Mouse (Mus musculus) spleen, adult 2 months (tissue): Measurements from ENCODE around the gene Smim10l1. TPM values are rescaled to one million over a fixed set of nuclear protein-coding genes. Genes with fewer than 3 reads are reported as not detected.

Experiments used
- DNase-seq, 2 experiments: peaks; one replicate each; pipeline versions ENCODE4 v3.0.0 to v3.0.0-alpha.2; 2012 to 2021; ENCODE audit warnings: low spot score in 2 of 2, low read depth in 1 of 2
- H3K27ac ChIP-seq: fragments of 200-500 bp; 2 replicates; pipeline ENCODE4 v1.5.1; 2012; ENCODE audit warnings: low read length, inconsistent platforms; ENCODE audit not compliant: insufficient read depth
- H3K27me3 ChIP-seq: fragments of 200-500 bp; 2 replicates; pipeline ENCODE4 v1.6.1; 2012; ENCODE audit warnings: mild to moderate bottlenecking, moderate library complexity, low read length, inconsistent platforms; ENCODE audit not compliant: control insufficient read depth, insufficient read depth
- H3K36me3 ChIP-seq: fragments of 200-500 bp; 2 replicates; pipeline ENCODE4 v1.6.1; 2012; ENCODE audit warnings: mild to moderate bottlenecking, low read length, inconsistent platforms; ENCODE audit not compliant: control insufficient read depth, insufficient read depth
- H3K4me1 ChIP-seq: fragments of 200-500 bp; 2 replicates; pipeline ENCODE4 v1.6.1; 2011; ENCODE audit warnings: inconsistent platforms; ENCODE audit not compliant: control insufficient read depth, insufficient read depth, insufficient read length
- H3K4me3 ChIP-seq: fragments of 200-500 bp; 2 replicates; pipeline ENCODE4 v1.5.1; 2011; ENCODE audit warnings: mild to moderate bottlenecking, inconsistent platforms; ENCODE audit not compliant: insufficient read depth, insufficient read length; ENCODE audit errors: extremely low read depth
- CTCF ChIP-seq: fragments of 200-500 bp; IDR thresholded peaks from 2 replicates; pipeline ENCODE4 v1.5.1; 2011; ENCODE audit warnings: mild to moderate bottlenecking, inconsistent platforms; ENCODE audit not compliant: insufficient read depth, insufficient read length, insufficient replicate concordance; ENCODE audit errors: extremely low read depth
- POLR2A ChIP-seq: fragments of 200-500 bp; IDR thresholded peaks from 2 replicates; pipeline ENCODE4 v1.6.1; 2011; ENCODE audit warnings: low read depth, low read length, inconsistent platforms
- WGBS: fragments of 180-500 bp; shearing (Covaris S2); methylation state at CpG from one replicate; pipeline ENCODE4 v1.1.7; 2018; 5-methylcytosine and 5-hydroxymethylcytosine counted together
- polyA plus RNA-seq: library from polyadenylated mRNA; depleted of rRNA; stranded (reverse); fragments of >200 nt; gene quantifications from 2 replicates; pipeline ENCODE4 v1.2.3, GENCODE M21; 2012; rRNA removed

Gene Smim10l1
- 36.2 and 62.1 TPM in 2 replicates for polyA plus RNA-seq

GRCm38 (mm10) chr6:133104609-133104921 is at the start of gene Smim10l1:
Gene Smim10l1, plus strand, starts transcription at chr6:133104909.
- no peaks in the 10 kb centered on the region for H3K4me1 ChIP-seq
- TF ChIP-seq CTCF (no peak), POLR2A (no peak)
- H3K36me3 ChIP-seq = no peaks in the 10 kb centered on the region
- H3K27ac ChIP-seq = peak within 1 kb of the TSS; percentile 72
- H3K27me3 ChIP-seq = no peaks in the 10 kb centered on the region
- H3K4me3 ChIP-seq = peak within 1 kb of the TSS; percentile 77
- DNase-seq = no peak

DNA sequence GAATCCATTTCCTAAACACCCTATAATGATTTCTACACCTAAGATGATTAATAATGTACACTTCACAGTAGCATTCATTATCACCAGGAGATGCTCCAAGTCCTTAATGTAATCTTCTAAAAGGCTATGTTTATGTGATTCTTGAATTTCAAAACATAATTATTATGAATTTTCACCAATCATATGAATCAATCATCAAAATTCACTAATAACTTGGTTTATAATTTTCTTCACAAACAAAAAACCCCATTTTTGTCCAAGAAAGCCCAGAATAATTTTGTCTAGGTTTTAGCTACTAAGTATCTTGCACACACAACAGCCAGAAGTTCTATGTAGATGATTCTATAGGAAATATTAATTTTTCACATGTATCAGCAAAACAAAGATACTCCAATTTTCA is 49.0 kb upstream of the Smim10l1 start, which contains the start of gene Tas2r140:
Tas2r140 (minus strand) TSS at position 101 of the 400 bp plus-strand sequence.
- Histone ChIP-seq H3K36me3 (no peaks in the 10 kb centered on the region), H3K4me3 (no peak within 1 kb of the TSS), H3K4me1 (no peaks in the 10 kb centered on the region), H3K27me3 (no peaks in the 10 kb centered on the region), H3K27ac (no peak within 1 kb of the TSS)
- DNase-seq = no peak
- TF ChIP-seq POLR2A (no peak), CTCF (no peak)

DNA sequence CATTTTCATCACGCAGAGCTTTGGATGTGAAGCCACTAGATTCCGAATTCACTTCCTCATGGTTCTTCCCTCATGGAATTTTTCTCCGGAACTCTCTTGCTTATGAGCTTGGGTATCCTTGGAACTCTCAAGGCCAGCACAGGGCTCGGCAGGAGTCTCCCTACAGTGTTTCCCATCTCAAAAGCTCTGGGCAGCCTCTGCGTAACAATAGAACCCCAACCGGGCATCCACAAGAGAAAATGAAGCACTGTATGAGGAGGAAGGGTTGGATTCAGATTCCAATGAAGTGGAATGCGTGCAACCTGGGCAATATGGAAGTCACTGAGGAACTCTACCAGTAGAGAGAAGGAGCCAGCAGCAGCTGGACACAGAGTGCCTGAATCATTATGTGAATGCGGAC is 12.5 kb upstream of the Smim10l1 start:
- H3K27ac ChIP-seq = no peak overlapping the region
- WGBS = 85% methylated on average over 8 of the region's 8 CpGs
- no peak for TF ChIP-seq CTCF
- TF ChIP-seq POLR2A = no peak

GRCm38 (mm10) chr6:133102430-133102829 is 2.3 kb upstream of the Smim10l1 start:
- WGBS = 56% methylated on average over 1 of the region's 1 CpGs
- no peak overlapping the region for H3K4me3 ChIP-seq
- no peaks in the 10 kb centered on the region for H3K36me3 ChIP-seq
- no peak for DNase-seq
- no peaks in the 10 kb centered on the region for H3K4me1 ChIP-seq
- H3K27ac ChIP-seq = no peak overlapping the region
- TF ChIP-seq POLR2A (no peak), CTCF (no peak)
- H3K27me3 ChIP-seq = no peaks in the 10 kb centered on the region

More for the DNA sequence above, 12.5 kb upstream of the Smim10l1 start:
- Histone ChIP-seq H3K27me3 (no peaks in the 10 kb centered on the region; the same call in 1 of the 2 replicates), H3K36me3 (no peaks in the 10 kb centered on the region), H3K4me1 (no peaks in the 10 kb centered on the region), H3K4me3 (no peak overlapping the region)
- no peak for DNase-seq

- Histone ChIP-seq H3K4me1 (no peaks in the 10 kb centered on the region; the same call in 1 of the 2 replicates), H3K27ac (peak overlapping the region; percentile 72), H3K4me3 (peak overlapping the region; percentile 77), H3K27me3 (no peaks in the 10 kb centered on the region), H3K36me3 (no peaks in the 10 kb centered on the region)
- WGBS = 1% methylated on average over 62 of the region's 62 CpGs
- peak; percentile 46 for TF ChIP-seq POLR2A
- no peak for TF ChIP-seq CTCF
- peak; percentile 37 to 66 for DNase-seq
Observed at GRCm38 (mm10) chr6:133104922-133105859, 482 bp downstream of the Smim10l1 start.

Other genes starting within 250 kb of the Smim10l1 start
- gene Tas2r116, start 249.5 kb upstream of the Smim10l1 start, polyA plus RNA-seq = not detected in 2 replicates
- gene Tas2r110, start 236.9 kb upstream of the Smim10l1 start, polyA plus RNA-seq = not detected in 2 replicates
- not detected in 2 replicates for gene Tas2r113, start 211.9 kb upstream of the Smim10l1 start, polyA plus RNA-seq
- not detected in 2 replicates for gene Tas2r125, start 195.3 kb upstream of the Smim10l1 start, polyA plus RNA-seq
- gene Tas2r129, start 153.8 kb upstream of the Smim10l1 start, polyA plus RNA-seq = not detected in 2 replicates
- gene Tas2r131, start 147.0 kb upstream of the Smim10l1 start, polyA plus RNA-seq = not detected in 2 replicates
- gene Tas2r109, start 123.9 kb upstream of the Smim10l1 start, polyA plus RNA-seq = not detected in 2 replicates
- not detected in 2 replicates for gene Tas2r103, start 67.8 kb upstream of the Smim10l1 start, polyA plus RNA-seq
- not detected in 2 replicates for gene Tas2r140, start 49.1 kb upstream of the Smim10l1 start, polyA plus RNA-seq
- not detected in 2 replicates for gene 5530400C23Rik, start 187.3 kb downstream of the Smim10l1 start, polyA plus RNA-seq